ENCODE assay signal across 8 mouse cellular contexts in genomic region chr1:119912953-119913814, GRCm38 (mm10). TPM values are rescaled to one million over a fixed set of nuclear protein-coding genes. Genes with fewer than 3 reads are reported as not detected.
DNase-seq lines count a peak whose midpoint lies in the region; ATAC-seq lines count a peak whose summit lies in the region.

Gene Tmem177, minus strand, starts transcription at chr1:119913208.

- H3K9me3 ChIP-seq in hindbrain, embryonic 16.5 days (ENCODE audit: control insufficient read depth, low read length): no peaks in the 10 kb centered on the region

- DNase-seq in R1 (ENCODE audit: low read depth, low spot score): peak; percentile 96
- peak; percentile 95 to 96 for DNase-seq in cerebellum, postnatal 36 days
- DNase-seq in frontal cortex, postnatal 36 days (ENCODE audit: low spot score in 2 of 2): peak; percentile 92 to 93
- DNase-seq in left cerebral cortex, adult 18-20 months (ENCODE audit: low spot score in 2 of 2): peak; percentile 90 to 91
- DNase-seq in right cerebral cortex, adult 18-20 months: peak; percentile 93
- peak; percentile 80 for DNase-seq in urinary bladder, postnatal 10 days (ENCODE audit: low spot score)

- H3K4me3 ChIP-seq in hindbrain, embryonic 16.5 days (ENCODE audit: low read length): peak within 1 kb of the TSS; percentile 47
- peak within 1 kb of the TSS; percentile 67 for H3K4me3 ChIP-seq in macrophage (ENCODE audit: inconsistent target)

- ATAC-seq in hindbrain, embryonic 16.5 days: peak; percentile 97

- H3K27ac ChIP-seq in hindbrain, embryonic 16.5 days (ENCODE audit: low read depth, low read length): peak within 1 kb of the TSS; percentile 49; the same call in 1 of the 2 replicates
- H3K27ac ChIP-seq in macrophage: no peak within 1 kb of the TSS

- WGBS in hindbrain, embryonic 16.5 days: 11% methylated on average over 42 of the region's 42 CpGs
- WGBS in macrophage (ENCODE audit: missing documents): 8% methylated on average over 41 of the region's 42 CpGs

- peak within 1 kb of the TSS; percentile 57 for H3K9ac ChIP-seq in hindbrain, embryonic 16.5 days (ENCODE audit: low read depth, low read length)

- H3K4me2 ChIP-seq in hindbrain, embryonic 16.5 days (ENCODE audit: low read length): peak within 1 kb of the TSS; percentile 50

- H3K27me3 ChIP-seq in hindbrain, embryonic 16.5 days (replicated peaks; ENCODE audit: control insufficient read depth, insufficient read depth, low read length): no peaks in the 10 kb centered on the region

- H3K79me2 ChIP-seq in macrophage (ENCODE audit: inconsistent target): no peaks in the 10 kb centered on the region

- peaks cover 3% of the 10 kb centered on the region for H3K4me1 ChIP-seq in hindbrain, embryonic 16.5 days (ENCODE audit: control insufficient read depth, insufficient read depth, low read depth, low read length)

- H3K36me3 ChIP-seq in hindbrain, embryonic 16.5 days (ENCODE audit: control insufficient read depth, insufficient read depth, low read length): 0 out of 2 replicates have a peak, but pooled peaks cover 3% of the 10 kb centered on the region
- no peaks in the 10 kb centered on the region for H3K36me3 ChIP-seq in macrophage (ENCODE audit: inconsistent target)

RNA-seq across cellular contexts. Expression of gene Tmem177, which starts in this region (rescaled TPM):
- polyA plus RNA-seq in hindbrain, embryonic 16.5 days (2015; fragmentation: Nextera tagmentation; extraction: Ambion mirVana): 6.6 and 8.3 TPM in 2 replicates
- 10 to 100 TPM in 1 of 2 experiments, 1 to 10 TPM in 1; 8.2 to 10.0 TPM for total RNA-seq in left cerebral cortex, adult 18-20 months (2021)
- total RNA-seq in macrophage (2018; cell fraction: chromatin; rRNA removed): 1 to 10 TPM in 21 of 26 experiments, under 1 TPM in 4, not detected in 1; 0.41 to 6.0 (median 1.7) TPM
- total RNA-seq in macrophage (2018; cell fraction: cytosol; rRNA removed): 1 to 10 TPM in 24 of 26 experiments, under 1 TPM in 2; 0.71 to 3.2 (median 2.4) TPM
- 1 to 10 TPM in 21 of 26 experiments, under 1 TPM in 5; 0.36 to 6.4 (median 2.0) TPM for total RNA-seq in macrophage (2018; cell fraction: nucleus; rRNA removed)
- 2.1 to 3.2 TPM (median 3.0 TPM) in 3 replicates for polyA plus RNA-seq in macrophage (2018)
